Mouse (Mus musculus): ENCODE measurements at regions not wholly inside any gene's neighbourhood (a gene's known extent, or its start where the extent isn't known, plus 50 kb on each side); places are given as distances from the start of the nearest gene placed in this dataset.

- no peak for DNase-seq (ENCODE audit: low read depth)
These were observed 1708.7 kb upstream of the Slc10a2 start for GRCm38 (mm10) chr8:6813816-6814215.

GRCm38 (mm10) chr8:6807116-6807515 is 1702.0 kb upstream of the Slc10a2 start:
- DNase-seq (ENCODE audit: low read depth) = no peak

- no peak for DNase-seq (ENCODE audit: low read depth)
These were observed 1698.0 kb upstream of the Slc10a2 start for GRCm38 (mm10) chr8:6803199-6803598.

GRCm38 (mm10) chr8:6801076-6801475 is 1695.9 kb upstream of the Slc10a2 start:
- no peak for DNase-seq (ENCODE audit: low read depth)

GRCm38 (mm10) chr8:6789096-6789495 is 1683.9 kb upstream of the Slc10a2 start:
- DNase-seq (ENCODE audit: low read depth) = no peak

GRCm38 (mm10) chr8:6780983-6781382 is 1675.8 kb upstream of the Slc10a2 start:
- no peak for DNase-seq (ENCODE audit: low read depth)

- no peak for DNase-seq (ENCODE audit: low read depth)
These were observed 1670.0 kb upstream of the Slc10a2 start for GRCm38 (mm10) chr8:6775103-6775502.

- no peak for DNase-seq (ENCODE audit: low read depth)
These were observed 1624.4 kb upstream of the Slc10a2 start for GRCm38 (mm10) chr8:6729571-6729970.

- no peak for DNase-seq (ENCODE audit: low read depth)
These were observed 1603.8 kb upstream of the Slc10a2 start for GRCm38 (mm10) chr8:6708886-6709449.

- DNase-seq (ENCODE audit: low read depth) = no peak
These were observed 1583.4 kb upstream of the Slc10a2 start for GRCm38 (mm10) chr8:6688595-6688994.

- no peak for DNase-seq (ENCODE audit: low read depth)
These were observed 1553.7 kb upstream of the Slc10a2 start for GRCm38 (mm10) chr8:6658860-6659259.

GRCm38 (mm10) chr8:6657451-6657990 is 1552.4 kb upstream of the Slc10a2 start:
- DNase-seq (ENCODE audit: low read depth) = no peak

GRCm38 (mm10) chr8:6652180-6652579 is 1547.0 kb upstream of the Slc10a2 start:
- DNase-seq (ENCODE audit: low read depth) = no peak

- DNase-seq (ENCODE audit: low read depth) = no peak
These were observed 1542.9 kb upstream of the Slc10a2 start for GRCm38 (mm10) chr8:6648083-6648482.

- DNase-seq (ENCODE audit: low read depth) = no peak
These were observed 1540.3 kb upstream of the Slc10a2 start for GRCm38 (mm10) chr8:6645287-6645957.

- DNase-seq (ENCODE audit: low read depth) = no peak
These were observed 1539.2 kb upstream of the Slc10a2 start for GRCm38 (mm10) chr8:6644396-6644795.

- no peak for DNase-seq (ENCODE audit: low read depth)
These were observed 1521.9 kb upstream of the Slc10a2 start for GRCm38 (mm10) chr8:6627009-6627557.

- DNase-seq (ENCODE audit: low read depth) = no peak
These were observed 1503.7 kb upstream of the Slc10a2 start for GRCm38 (mm10) chr8:6608891-6609290.

- peak; percentile 15 for DNase-seq (ENCODE audit: low read depth)
These were observed 1501.8 kb upstream of the Slc10a2 start for GRCm38 (mm10) chr8:6606854-6607535.

GRCm38 (mm10) chr8:6604232-6604804 is 1499.2 kb upstream of the Slc10a2 start:
- no peak for DNase-seq (ENCODE audit: low read depth)

- no peak for DNase-seq (ENCODE audit: low read depth)
These were observed 1485.0 kb upstream of the Slc10a2 start for GRCm38 (mm10) chr8:6590146-6590545.

GRCm38 (mm10) chr8:6583337-6584096 is 1478.4 kb upstream of the Slc10a2 start:
- DNase-seq (ENCODE audit: low read depth) = no peak

Measured in 416B (cell line).